Mouse (Mus musculus) E14TG2a.4 (cell line): ENCODE data around the gene Csk.

Experiments
- CTCF ChIP-seq: conservative IDR thresholded peaks from 2 replicates; pipeline ENCODE4 v1.5.1; 2014; ENCODE audit warnings: low read length
- NANOG ChIP-seq: IDR thresholded peaks from 2 replicates; pipeline ENCODE4 v1.6.1; 2014; ENCODE audit warnings: borderline replicate concordance, low read length, mixed read lengths

- no peak for TF ChIP-seq CTCF
- no peak for TF ChIP-seq NANOG
Measured at GRCm38 (mm10) chr9:57601353-57601706, 52.1 kb downstream of the Csk start.
